Mouse (Mus musculus): ENCODE results near the gene Nos1.
"Not testable (repeated sequence)": the region's sequence is repeated elsewhere in the genome, so short reads cannot be mapped to it uniquely, and the experiment has no call there.

Gene Nos1

GRCm38 (mm10) chr5:117840203-117840602 lies 59.4 kb downstream of the Nos1 start:
- no peak for DNase-seq

- DNase-seq: no peak
These were observed 60.2 kb downstream of the Nos1 start for GRCm38 (mm10) chr5:117840988-117841387.

- DNase-seq: peak; percentile 47
These were observed 61.0 kb downstream of the Nos1 start for GRCm38 (mm10) chr5:117841651-117842347.

GRCm38 (mm10) chr5:117842699-117843098 lies 61.9 kb downstream of the Nos1 start:
- DNase-seq: no peak

GRCm38 (mm10) chr5:117844611-117845010 lies 63.8 kb downstream of the Nos1 start:
- DNase-seq: peak; percentile 25

GRCm38 (mm10) chr5:117850474-117850873 lies 69.6 kb downstream of the Nos1 start:
- DNase-seq: no peak

GRCm38 (mm10) chr5:117853741-117854140 lies 72.9 kb downstream of the Nos1 start:
- DNase-seq: no peak

GRCm38 (mm10) chr5:117864588-117865300 lies 83.9 kb downstream of the Nos1 start:
- peak; percentile 62 for DNase-seq

GRCm38 (mm10) chr5:117865876-117866275 lies 85.0 kb downstream of the Nos1 start:
- no peak for DNase-seq

GRCm38 (mm10) chr5:117871614-117872013 lies 90.8 kb downstream of the Nos1 start:
- no peak for DNase-seq

GRCm38 (mm10) chr5:117873807-117874206 lies 93.0 kb downstream of the Nos1 start:
- DNase-seq: no peak

- DNase-seq: no peak
These were observed 93.4 kb downstream of the Nos1 start for GRCm38 (mm10) chr5:117874236-117874635.

GRCm38 (mm10) chr5:117879136-117879535 lies 98.3 kb downstream of the Nos1 start:
- DNase-seq: no peak

- DNase-seq: no peak
These were observed 100.2 kb downstream of the Nos1 start for GRCm38 (mm10) chr5:117880916-117881555.

- not testable (repeated sequence) for DNase-seq
These were observed 101.6 kb downstream of the Nos1 start for GRCm38 (mm10) chr5:117882411-117882810.

- DNase-seq: no peak
These were observed 104.2 kb downstream of the Nos1 start for GRCm38 (mm10) chr5:117884991-117885390.

GRCm38 (mm10) chr5:117888126-117888525 lies 107.3 kb downstream of the Nos1 start:
- no peak for DNase-seq

GRCm38 (mm10) chr5:117888946-117889345 lies 108.1 kb downstream of the Nos1 start:
- no peak for DNase-seq

- DNase-seq: peak; percentile 32
These were observed 108.7 kb downstream of the Nos1 start for GRCm38 (mm10) chr5:117889571-117889970.

- DNase-seq: no peak
These were observed 110.0 kb downstream of the Nos1 start for GRCm38 (mm10) chr5:117890871-117891270.

GRCm38 (mm10) chr5:117891545-117891944 lies 110.7 kb downstream of the Nos1 start:
- DNase-seq: no peak

- no peak for DNase-seq
These were observed 113.2 kb downstream of the Nos1 start for GRCm38 (mm10) chr5:117894050-117894449.

- peak; percentile 50 for DNase-seq
These were observed 117.4 kb downstream of the Nos1 start for GRCm38 (mm10) chr5:117898055-117898806.
